Mouse (Mus musculus): ENCODE measurements at regions not wholly inside any gene's neighbourhood (a gene's known extent, or its start where the extent isn't known, plus 50 kb on each side); places are given as distances from the start of the nearest gene placed in this dataset.

DNA sequence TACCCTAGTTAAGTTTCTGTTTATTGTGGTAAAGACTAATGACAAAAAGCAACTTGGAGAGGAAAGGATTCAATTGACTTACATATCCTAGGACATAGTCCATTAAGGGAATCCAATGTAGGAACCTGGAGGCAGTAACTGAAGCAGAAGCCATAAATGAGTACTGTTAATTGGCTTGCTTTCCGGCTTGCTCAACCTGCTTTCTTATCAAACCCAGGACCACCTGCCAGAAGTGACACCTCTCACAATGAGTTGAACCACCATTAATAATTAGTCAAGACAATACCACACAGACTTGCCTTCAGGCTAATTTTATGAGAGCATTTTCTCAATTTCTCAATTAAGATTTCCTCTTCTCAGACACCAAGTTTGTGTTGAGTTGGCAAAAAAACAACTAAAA, 148.8 kb downstream of the Ccser2 start:
- Histone ChIP-seq H3K36me3 (ENCODE audit: control insufficient read depth, insufficient read depth) (no peaks in the 10 kb centered on the region), H3ac (ENCODE audit: control insufficient read depth, insufficient read length) (no peak overlapping the region), H3K4me2 (ENCODE audit: low read depth) (no peak overlapping the region), H3K79me2 (ENCODE audit: control insufficient read depth, insufficient read depth) (no peaks in the 10 kb centered on the region), H3K4me3 (no peak overlapping the region), H3K27me3 (ENCODE audit: control insufficient read depth, insufficient read depth, insufficient read length) (no peaks in the 10 kb centered on the region)
- TF ChIP-seq USF1 (IDR thresholded peaks at IDR 0.05; ENCODE audit: low read depth) (no peak), TCF12 (IDR thresholded peaks at IDR 0.05; ENCODE audit: insufficient read depth, poor library complexity, severe bottlenecking) (no peak), POLR2AphosphoS2 (IDR thresholded peaks at IDR 0.05; ENCODE audit: insufficient read length, low read depth) (no peak), MAX (IDR thresholded peaks at IDR 0.05; ENCODE audit: low read depth) (no peak), REST (IDR thresholded peaks at IDR 0.05; ENCODE audit: insufficient read depth, insufficient read length) (no peak), SRF (IDR thresholded peaks at IDR 0.05; ENCODE audit: control insufficient read depth, insufficient read length, low read depth) (no peak), MYOD1 (IDR thresholded peaks at IDR 0.05; ENCODE audit: control insufficient read depth in 1 of 3, insufficient read length in 2 of 3, low read depth in 2 of 3) (no peak), TCF3 (IDR thresholded peaks at IDR 0.05; ENCODE audit: insufficient read length, low read depth) (no peak), E2F4 (IDR thresholded peaks at IDR 0.05; ENCODE audit: insufficient read depth) (no peak), CEBPB (IDR thresholded peaks at IDR 0.05; ENCODE audit: insufficient read depth, poor library complexity, severe bottlenecking) (no peak), POLR2A (IDR thresholded peaks at IDR 0.05; ENCODE audit: insufficient read length, low read depth) (no peak), MYOG (IDR thresholded peaks at IDR 0.05; ENCODE audit: control insufficient read depth in 1 of 3, insufficient read depth in 1 of 3, insufficient read length in 2 of 3, low read depth in 2 of 3) (no peak)

DNA sequence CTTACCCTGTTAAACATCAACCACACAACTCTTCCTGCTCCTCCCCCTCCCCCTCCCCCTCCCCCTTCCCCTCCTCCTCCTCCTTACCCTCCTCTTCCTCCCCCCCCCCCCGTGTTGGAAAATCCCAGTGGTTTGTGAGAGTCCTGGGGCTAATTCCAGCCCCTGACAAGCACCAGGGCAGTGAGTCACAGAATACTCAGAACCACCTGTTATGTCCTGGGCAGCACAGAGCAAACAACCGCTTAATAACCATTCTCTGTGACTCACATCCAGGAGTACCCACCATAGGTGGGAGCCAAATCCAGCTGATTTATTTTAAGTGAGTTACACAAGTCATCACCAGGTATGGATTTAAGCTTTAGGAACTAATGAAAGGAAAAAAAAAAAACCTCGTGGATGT, 166.2 kb downstream of the Ccser2 start:
- TF ChIP-seq E2F4 (IDR thresholded peaks at IDR 0.05; ENCODE audit: insufficient read depth) (no peak), MYOG (IDR thresholded peaks at IDR 0.05; ENCODE audit: control insufficient read depth in 1 of 3, insufficient read depth in 1 of 3, insufficient read length in 2 of 3, low read depth in 2 of 3) (no peak), MAX (IDR thresholded peaks at IDR 0.05; ENCODE audit: low read depth) (no peak), POLR2A (IDR thresholded peaks at IDR 0.05; ENCODE audit: insufficient read length, low read depth) (no peak), MYOD1 (IDR thresholded peaks at IDR 0.05; ENCODE audit: control insufficient read depth in 1 of 3, insufficient read length in 2 of 3, low read depth in 2 of 3) (peak; percentile 29 to 88 (median 63)), USF1 (IDR thresholded peaks at IDR 0.05; ENCODE audit: low read depth) (no peak), POLR2AphosphoS2 (IDR thresholded peaks at IDR 0.05; ENCODE audit: insufficient read length, low read depth) (no peak), REST (IDR thresholded peaks at IDR 0.05; ENCODE audit: insufficient read depth, insufficient read length) (no peak), SRF (IDR thresholded peaks at IDR 0.05; ENCODE audit: control insufficient read depth, insufficient read length, low read depth) (no peak), TCF12 (IDR thresholded peaks at IDR 0.05; ENCODE audit: insufficient read depth, poor library complexity, severe bottlenecking) (peak; percentile 35), CEBPB (IDR thresholded peaks at IDR 0.05; ENCODE audit: insufficient read depth, poor library complexity, severe bottlenecking) (0 out of 2 replicates have a peak, but pooled peaks have one; percentile 14)
- H3K27me3 ChIP-seq (ENCODE audit: control insufficient read depth, insufficient read depth, insufficient read length), result no peaks in the 10 kb centered on the region

GRCm38 (mm10) chr14:36799820-36800219, 168.8 kb downstream of the Ccser2 start:
- Histone ChIP-seq H3K36me3 (ENCODE audit: control insufficient read depth, insufficient read depth) (no peaks in the 10 kb centered on the region), H3K4me3 (no peak overlapping the region), H3K27me3 (ENCODE audit: control insufficient read depth, insufficient read depth, insufficient read length) (no peaks in the 10 kb centered on the region), H3ac (ENCODE audit: control insufficient read depth, insufficient read length) (no peak overlapping the region), H3K79me2 (ENCODE audit: control insufficient read depth, insufficient read depth) (no peaks in the 10 kb centered on the region), H3K4me2 (ENCODE audit: low read depth) (peak overlapping the region; percentile 26)
- TF ChIP-seq POLR2AphosphoS2 (IDR thresholded peaks at IDR 0.05; ENCODE audit: insufficient read length, low read depth), result no peak
- no peak for TF ChIP-seq MYOD1 (IDR thresholded peaks at IDR 0.05; ENCODE audit: control insufficient read depth in 1 of 3, insufficient read length in 2 of 3, low read depth in 2 of 3)
- no peak for TF ChIP-seq SRF (IDR thresholded peaks at IDR 0.05; ENCODE audit: control insufficient read depth, insufficient read length, low read depth)
- TF ChIP-seq MYOG (IDR thresholded peaks at IDR 0.05; ENCODE audit: control insufficient read depth in 1 of 3, insufficient read depth in 1 of 3, insufficient read length in 2 of 3, low read depth in 2 of 3), result no peak
- no peak for TF ChIP-seq MAX (IDR thresholded peaks at IDR 0.05; ENCODE audit: low read depth)
- no peak for TF ChIP-seq TCF3 (IDR thresholded peaks at IDR 0.05; ENCODE audit: insufficient read length, low read depth)
- no peak for TF ChIP-seq POLR2A (IDR thresholded peaks at IDR 0.05; ENCODE audit: insufficient read length, low read depth)
- no peak for TF ChIP-seq TCF12 (IDR thresholded peaks at IDR 0.05; ENCODE audit: insufficient read depth, poor library complexity, severe bottlenecking)
- TF ChIP-seq USF1 (IDR thresholded peaks at IDR 0.05; ENCODE audit: low read depth), result no peak
- no peak for TF ChIP-seq CEBPB (IDR thresholded peaks at IDR 0.05; ENCODE audit: insufficient read depth, poor library complexity, severe bottlenecking)
- TF ChIP-seq E2F4 (IDR thresholded peaks at IDR 0.05; ENCODE audit: insufficient read depth), result no peak

More for the DNA sequence above, 166.2 kb downstream of the Ccser2 start:
- no peaks in the 10 kb centered on the region for H3K79me2 ChIP-seq (ENCODE audit: control insufficient read depth, insufficient read depth)
- H3K4me3 ChIP-seq, result no peak overlapping the region
- H3K4me2 ChIP-seq (ENCODE audit: low read depth), result peak overlapping the region; percentile 44
- no peak overlapping the region for H3ac ChIP-seq (ENCODE audit: control insufficient read depth, insufficient read length)
- H3K36me3 ChIP-seq (ENCODE audit: control insufficient read depth, insufficient read depth), result no peaks in the 10 kb centered on the region

- Histone ChIP-seq H3K4me3 (no peak overlapping the region), H3K4me2 (ENCODE audit: low read depth) (no peak overlapping the region), H3K36me3 (ENCODE audit: control insufficient read depth, insufficient read depth) (no peaks in the 10 kb centered on the region), H3K79me2 (ENCODE audit: control insufficient read depth, insufficient read depth) (no peaks in the 10 kb centered on the region), H3K27me3 (ENCODE audit: control insufficient read depth, insufficient read depth, insufficient read length) (no peaks in the 10 kb centered on the region), H3ac (ENCODE audit: control insufficient read depth, insufficient read length) (no peak overlapping the region)
- TF ChIP-seq MAX (IDR thresholded peaks at IDR 0.05; ENCODE audit: low read depth) (no peak), TCF12 (IDR thresholded peaks at IDR 0.05; ENCODE audit: insufficient read depth, poor library complexity, severe bottlenecking) (no peak), SRF (IDR thresholded peaks at IDR 0.05; ENCODE audit: control insufficient read depth, insufficient read length, low read depth) (no peak), TCF3 (IDR thresholded peaks at IDR 0.05; ENCODE audit: insufficient read length, low read depth) (no peak), USF1 (IDR thresholded peaks at IDR 0.05; ENCODE audit: low read depth) (no peak), REST (IDR thresholded peaks at IDR 0.05; ENCODE audit: insufficient read depth, insufficient read length) (no peak), MYOG (IDR thresholded peaks at IDR 0.05; ENCODE audit: control insufficient read depth in 1 of 3, insufficient read depth in 1 of 3, insufficient read length in 2 of 3, low read depth in 2 of 3) (no peak), MYOD1 (IDR thresholded peaks at IDR 0.05; ENCODE audit: control insufficient read depth in 1 of 3, insufficient read length in 2 of 3, low read depth in 2 of 3) (no peak), POLR2AphosphoS2 (IDR thresholded peaks at IDR 0.05; ENCODE audit: insufficient read length, low read depth) (no peak), CEBPB (IDR thresholded peaks at IDR 0.05; ENCODE audit: insufficient read depth, poor library complexity, severe bottlenecking) (no peak), POLR2A (IDR thresholded peaks at IDR 0.05; ENCODE audit: insufficient read length, low read depth) (no peak), E2F4 (IDR thresholded peaks at IDR 0.05; ENCODE audit: insufficient read depth) (no peak)
These were observed 186.7 kb downstream of the Ccser2 start for GRCm38 (mm10) chr14:36781882-36782281.
